ENCODE assay signal across 16 mouse cellular contexts in genomic region chr6:147615306-147615705, GRCm38 (mm10).
"Had no signal": no experiment of that assay in that cellular context is flagged by ENCODE, and none has a peak within 500 bp of the region (broad histone marks: within the 10 kb centered on the region; RNA-seq: fewer than 3 reads in every experiment).

No protein-coding gene starts in this region.

- DNase-seq: retina, postnatal 1 day; right cerebral cortex, adult 18-20 months; right cerebral cortex, postnatal 14 days; right cerebral cortex, postnatal 25 days; right cerebral cortex, postnatal 4 days; spleen, adult 18-20 months; thymus, adult 18-20 months; thymus, adult 2 months; thymus, postnatal 14 days; thymus, postnatal 25 days; thymus, postnatal 36 days; thymus, postnatal 4 days had no signal

- H3K9me3 ChIP-seq: neural tube, embryonic 13.5 days; neural tube, embryonic 15.5 days; stomach, embryonic 15.5 days had no signal

- H3K4me2 ChIP-seq: neural tube, embryonic 13.5 days; neural tube, embryonic 15.5 days; stomach, embryonic 15.5 days had no signal

- H3K9ac ChIP-seq: neural tube, embryonic 13.5 days; neural tube, embryonic 15.5 days; stomach, embryonic 15.5 days had no signal

- H3K36me3 ChIP-seq: stomach, embryonic 15.5 days had no signal

- H3K27me3 ChIP-seq: neural tube, embryonic 13.5 days; neural tube, embryonic 15.5 days; stomach, embryonic 15.5 days had no signal

- H3K4me3 ChIP-seq: neural tube, embryonic 13.5 days; neural tube, embryonic 15.5 days; stomach, embryonic 15.5 days had no signal

- H3K4me1 ChIP-seq: neural tube, embryonic 13.5 days; neural tube, embryonic 15.5 days; stomach, embryonic 15.5 days had no signal

- H3K27ac ChIP-seq: neural tube, embryonic 13.5 days; neural tube, embryonic 15.5 days; stomach, embryonic 15.5 days; stomach, postnatal 0 days had no signal
